Mouse (Mus musculus) hindbrain, postnatal 0 days (tissue): ENCODE results near the gene Mrpl36. TPM values are rescaled to one million over a fixed set of nuclear protein-coding genes. Genes with fewer than 3 reads are reported as not detected.

ENCODE experiments used
- ATAC-seq: fragments of 200-750 bp; cut with Nextera tagmentation; 2 replicates; pipeline ENCODE4 v1.8.0; 2017; ENCODE audit warnings: mild to moderate bottlenecking, moderate TSS enrichment, moderate library complexity
- DNase-seq: peaks from one replicate; pipeline ENCODE4 v3.0.0-alpha.2; 2015; ENCODE audit warnings: low spot score
- H3K27ac ChIP-seq: fragments of 300-500 bp; sonication (generic); 2 replicates; pipeline ENCODE4 v1.5.1; 2014; ENCODE audit warnings: mild to moderate bottlenecking
- H3K27me3 ChIP-seq: fragments of 300-500 bp; sonication (generic); 2 replicates; pipeline ENCODE4 v1.6.1; 2014; ENCODE audit warnings: low read length, mixed read lengths; ENCODE audit not compliant: insufficient read depth
- H3K36me3 ChIP-seq: fragments of 300-500 bp; sonication (generic); 2 replicates; pipeline ENCODE4 v1.6.1; 2014; ENCODE audit warnings: low read length, mixed read lengths; ENCODE audit not compliant: insufficient read depth
- H3K4me1 ChIP-seq: fragments of 300-500 bp; sonication (generic); 2 replicates; pipeline ENCODE4 v1.6.1; 2014; ENCODE audit warnings: antibody characterized with exemption, low read length, mixed read lengths; ENCODE audit not compliant: insufficient read depth
- H3K4me2 ChIP-seq: fragments of 300-500 bp; sonication (generic); 2 replicates; pipeline ENCODE4 v1.6.1; 2014; ENCODE audit warnings: low read depth, mild to moderate bottlenecking, low read length, moderate library complexity, mixed read lengths
- H3K4me3 ChIP-seq: fragments of 300-500 bp; sonication (generic); 2 replicates; pipeline ENCODE4 v1.5.1; 2014; ENCODE audit warnings: low read length
- H3K9ac ChIP-seq: fragments of 300-500 bp; sonication (generic); replicated peaks from 2 replicates; pipeline ENCODE4 v1.6.1; 2014; ENCODE audit warnings: mild to moderate bottlenecking, low read length, moderate library complexity, mixed read lengths
- H3K9me3 ChIP-seq: fragments of 300-500 bp; sonication (generic); 2 replicates; pipeline ENCODE4 v1.6.1; 2016; ENCODE audit warnings: low read length, mixed read lengths
- CTCF ChIP-seq: IDR thresholded peaks from 2 replicates; pipeline ENCODE4 v1.5.1; 2016; ENCODE audit warnings: antibody characterized with exemption, control low read depth, low read depth
- WGBS: fragments of 180-500 bp; shearing (Covaris S2); extraction: QIAGEN DNeasy Blood & Tissue Kit; methylation state at CpG from one replicate; pipeline ENCODE4 v1.1.7; 2014; 5-methylcytosine and 5-hydroxymethylcytosine counted together
- polyA plus RNA-seq: library from polyadenylated mRNA; unstranded; fragments of >200 nt; fragmentation: Nextera tagmentation; extraction: Ambion mirVana; gene quantifications from 2 replicates; pipeline ENCODE4 v1.2.1, GENCODE M21; 2015
- total RNA-seq: library from RNA; depleted of rRNA; stranded (reverse); fragments of >200 nt; gene quantifications from 2 replicates; pipeline ENCODE4 v1.2.3, GENCODE M21; 2014

Mrpl36 gene
- total and polyA plus RNA-seq, 2 experiments from 2014 or later = 39.9 to 69.2 TPM

DNA sequence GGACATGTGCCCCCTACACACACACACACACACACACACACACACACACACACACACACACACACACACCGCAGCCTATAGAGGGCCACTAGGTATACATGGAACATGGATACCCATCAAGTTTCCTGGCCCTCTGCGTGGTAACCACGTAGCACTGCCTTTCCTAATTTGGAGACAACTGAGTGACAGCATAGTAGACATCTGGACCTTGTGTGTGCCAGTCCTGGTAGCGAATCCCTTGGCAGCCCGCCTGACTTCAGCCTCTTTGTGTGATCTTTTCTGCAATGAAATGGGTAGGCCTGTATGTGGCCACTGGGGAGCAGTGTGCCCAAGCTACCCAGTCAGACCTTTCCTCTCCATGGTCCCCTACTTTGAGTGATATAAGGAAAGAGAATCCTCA, 29.0 kb upstream of the Mrpl36 start:
- TF ChIP-seq CTCF = no peak
- H3K9ac ChIP-seq = no peak overlapping the region
- H3K27ac ChIP-seq = no peak overlapping the region
- H3K27me3 ChIP-seq = no peaks in the 10 kb centered on the region
- no peak for DNase-seq
- no peak overlapping the region for H3K4me3 ChIP-seq
- H3K4me1 ChIP-seq = no peaks in the 10 kb centered on the region
- WGBS = 77% methylated on average over 5 of the region's 5 CpGs
- no peaks in the 10 kb centered on the region for H3K9me3 ChIP-seq
- 0 out of 2 replicates have a peak, but pooled peaks have one; percentile 35 for ATAC-seq
- H3K36me3 ChIP-seq = no peaks in the 10 kb centered on the region
- no peak overlapping the region for H3K4me2 ChIP-seq

DNA sequence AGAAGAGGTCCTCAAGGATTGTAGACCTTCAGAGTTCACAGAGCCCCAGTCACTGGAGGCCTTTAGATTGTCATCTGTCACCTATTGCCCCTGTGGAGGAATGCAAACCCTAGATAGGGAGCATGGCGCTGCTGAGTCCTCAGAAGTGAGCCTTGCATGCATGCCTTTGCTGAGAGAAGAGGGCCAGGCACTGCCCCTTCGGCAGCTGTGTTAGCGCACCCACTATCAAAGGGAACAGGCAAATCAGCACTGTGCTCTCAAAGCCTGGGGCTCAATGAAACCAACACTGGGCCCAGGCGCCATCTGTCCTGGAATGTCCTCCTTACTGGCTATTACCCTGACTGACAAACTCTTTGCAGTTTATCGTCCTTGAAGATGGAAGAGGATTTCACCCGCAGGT, 23.6 kb upstream of the Mrpl36 start:
- TF ChIP-seq CTCF = no peak
- no peaks in the 10 kb centered on the region; the same call in 1 of the 2 replicates for H3K27me3 ChIP-seq
- H3K27ac ChIP-seq = no peak overlapping the region
- DNase-seq = no peak
- WGBS = 67% methylated on average over 6 of the region's 6 CpGs
- H3K4me2 ChIP-seq = no peak overlapping the region
- no peak for ATAC-seq
- no peaks in the 10 kb centered on the region for H3K36me3 ChIP-seq
- no peaks in the 10 kb centered on the region for H3K4me1 ChIP-seq
- no peak overlapping the region for H3K9ac ChIP-seq
- H3K9me3 ChIP-seq = no peaks in the 10 kb centered on the region
- no peak overlapping the region for H3K4me3 ChIP-seq

GRCm38 (mm10) chr13:73305398-73306084, 22.8 kb upstream of the Mrpl36 start:
- no peak for TF ChIP-seq CTCF
- H3K27ac ChIP-seq = no peak overlapping the region
- ATAC-seq = 0 out of 2 replicates have a peak, but pooled peaks have one; percentile 28
- H3K4me3 ChIP-seq = no peak overlapping the region
- no peaks in the 10 kb centered on the region for H3K9me3 ChIP-seq
- no peak overlapping the region for H3K4me2 ChIP-seq
- H3K4me1 ChIP-seq = no peaks in the 10 kb centered on the region
- H3K9ac ChIP-seq = no peak overlapping the region
- no peaks in the 10 kb centered on the region for H3K36me3 ChIP-seq
- 35% methylated on average over 8 of the region's 8 CpGs for WGBS
- peak; percentile 27 for DNase-seq
- no peaks in the 10 kb centered on the region; the same call in 1 of the 2 replicates for H3K27me3 ChIP-seq

DNA sequence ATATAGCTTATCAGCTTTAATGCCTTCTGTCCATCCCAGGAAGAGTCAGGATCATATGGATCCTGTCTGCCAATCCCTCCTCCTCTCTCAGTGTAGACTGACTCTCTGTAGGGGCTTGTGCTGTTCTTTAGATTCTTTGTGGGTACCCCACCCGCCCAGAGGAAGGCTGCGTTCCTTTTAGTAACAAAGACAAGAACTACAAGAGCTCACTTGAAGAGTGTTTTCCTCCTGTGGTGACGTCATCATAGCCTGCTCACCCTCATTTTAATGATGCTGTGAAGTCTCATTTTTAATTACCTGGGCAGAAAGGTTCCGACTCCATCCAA, 22.3 kb upstream of the Mrpl36 start:
- Histone ChIP-seq H3K36me3 (no peaks in the 10 kb centered on the region), H3K4me3 (no peak overlapping the region), H3K4me2 (no peak overlapping the region), H3K27ac (no peak overlapping the region), H3K27me3 (no peaks in the 10 kb centered on the region; the same call in 1 of the 2 replicates), H3K9ac (no peak overlapping the region), H3K4me1 (no peaks in the 10 kb centered on the region), H3K9me3 (no peaks in the 10 kb centered on the region)
- DNase-seq (no peak), ATAC-seq (0 out of 2 replicates have a peak, but pooled peaks have one; percentile 2)
- TF ChIP-seq CTCF = no peak
- 48% methylated on average over 4 of the region's 4 CpGs for WGBS

- Histone ChIP-seq H3K9me3 (no peaks in the 10 kb centered on the region), H3K9ac (no peak overlapping the region), H3K4me3 (no peak overlapping the region), H3K4me1 (no peaks in the 10 kb centered on the region), H3K36me3 (no peaks in the 10 kb centered on the region), H3K4me2 (no peak overlapping the region), H3K27me3 (no peaks in the 10 kb centered on the region; the same call in 1 of the 2 replicates), H3K27ac (no peak overlapping the region)
- WGBS = 59% methylated on average over 4 of the region's 4 CpGs
- ATAC-seq (no peak), DNase-seq (no peak)
- TF ChIP-seq CTCF = no peak
Observed at GRCm38 (mm10) chr13:73306430-73306829, 21.9 kb upstream of the Mrpl36 start.

DNA sequence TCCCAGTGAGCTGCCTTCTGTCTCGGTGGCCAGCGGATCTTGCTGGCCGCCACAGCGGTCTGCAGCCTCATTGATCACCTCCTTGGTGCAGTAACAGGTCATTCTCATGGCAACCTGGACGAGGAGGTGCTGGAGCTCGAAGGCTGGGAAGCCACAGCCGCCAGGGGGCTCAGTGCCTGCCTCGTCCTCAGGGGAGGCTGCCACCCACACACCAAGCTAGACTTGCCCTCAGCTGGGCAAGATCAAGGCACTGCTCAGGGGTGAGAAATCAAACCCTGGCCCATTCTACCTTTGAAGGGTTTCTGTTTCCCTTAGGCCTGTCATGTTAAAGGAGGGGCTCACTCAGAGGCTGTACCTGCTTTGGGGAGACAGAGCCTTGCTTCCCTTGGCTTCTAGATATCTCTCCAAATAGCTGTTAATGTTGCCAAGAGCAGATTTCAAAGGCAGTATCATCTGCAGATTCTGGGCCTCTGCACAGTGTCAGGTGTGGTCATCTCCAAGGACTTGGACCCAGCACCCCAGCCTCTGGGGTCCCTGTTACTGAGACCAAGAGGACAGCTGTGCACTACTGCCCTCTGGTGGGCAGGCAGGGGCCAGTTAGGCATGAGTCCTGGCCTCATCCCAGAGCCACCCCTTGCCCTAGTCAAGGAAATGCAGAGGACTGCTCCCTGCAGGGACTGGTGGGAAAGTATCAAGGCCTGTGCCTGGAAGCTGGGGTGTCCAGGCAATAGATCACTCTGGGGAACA, 18.0 kb upstream of the Mrpl36 start:
- peak; percentile 83 for TF ChIP-seq CTCF
- Histone ChIP-seq H3K27me3 (no peaks in the 10 kb centered on the region; the same call in 1 of the 2 replicates), H3K4me2 (no peak overlapping the region), H3K27ac (no peak overlapping the region), H3K9me3 (no peaks in the 10 kb centered on the region), H3K4me3 (no peak overlapping the region), H3K9ac (no peak overlapping the region), H3K4me1 (no peaks in the 10 kb centered on the region), H3K36me3 (no peaks in the 10 kb centered on the region)
- DNase-seq = peak; percentile 64
- 23% methylated on average over 8 of the region's 8 CpGs for WGBS
- ATAC-seq = peak; percentile 67; the same call in 1 of the 2 replicates
